Comparison of ENCODE assay signal across 16 mouse cellular contexts in the genomic region with DNA sequence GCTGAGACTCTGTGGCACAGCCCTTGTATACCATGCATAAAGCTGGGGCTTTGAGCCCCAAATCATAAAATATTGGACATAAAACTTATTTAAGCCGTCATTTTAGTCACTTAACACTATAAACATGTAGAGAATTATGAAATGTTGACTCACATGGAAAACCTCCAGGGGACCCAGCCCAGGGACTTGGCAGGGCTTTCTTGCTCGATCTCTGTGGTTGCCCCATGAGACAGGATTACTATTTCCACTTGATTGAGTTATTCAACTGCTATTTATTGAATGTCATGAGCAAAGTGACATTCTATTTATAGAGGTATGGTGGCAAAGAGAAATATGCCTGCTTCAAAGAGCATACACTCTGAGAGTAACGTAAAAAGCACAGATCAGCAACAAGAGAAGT. TPM values are rescaled to one million over a fixed set of nuclear protein-coding genes. Genes with fewer than 3 reads are reported as not detected.
A peak's percentile ranks its signal among the peaks of the same experiment; 100 is the strongest.
DNase-seq lines count a peak whose midpoint lies in the region; ATAC-seq and TF ChIP-seq lines count a peak whose summit lies in the region.
"Had no signal": no experiment of that assay in that cellular context is flagged by ENCODE, and none has a peak within 500 bp of the region (broad histone marks: within the 10 kb centered on the region; RNA-seq: fewer than 3 reads in every experiment).

No protein-coding gene starts in this region.

- WGBS in liver, adult 2 months = 20% methylated on average over 3 of the region's 3 CpGs
- 63% methylated on average over 3 of the region's 3 CpGs for WGBS in liver, postnatal 0 days (ENCODE audit: insufficient replicate concordance)
- WGBS in kidney, embryonic 14.5 days = 73% methylated on average over 3 of the region's 3 CpGs

- no peak overlapping the region; the same call in 1 of the 2 replicates for H3K9ac ChIP-seq in liver, adult 2 months (ENCODE audit: low read depth, low read length)
- H3K9ac ChIP-seq in liver, postnatal 0 days (replicated peaks) = no peak overlapping the region
- no peak overlapping the region for H3K9ac ChIP-seq in kidney, embryonic 14.5 days (ENCODE audit: low read depth, low read length)
- H3K9ac ChIP-seq: kidney, embryonic 15.5 days; limb, embryonic 15.5 days; neural tube, embryonic 15.5 days had no signal

- no peak overlapping the region for H3K4me3 ChIP-seq in liver, adult 2 months (ENCODE audit: insufficient read depth, low read depth, low read length)
- H3K4me3 ChIP-seq in liver, postnatal 0 days (ENCODE audit: low read depth, low read length) = no peak overlapping the region
- no peak overlapping the region for H3K4me3 ChIP-seq in gastrocnemius, adult 2 months
- H3K4me3 ChIP-seq in kidney, embryonic 14.5 days (ENCODE audit: low read length) = no peak overlapping the region
- H3K4me3 ChIP-seq: kidney, embryonic 15.5 days; limb, embryonic 15.5 days; neural tube, embryonic 15.5 days had no signal

- intact Hi-C loops in gastrocnemius, adult 2 months (cut with DNase I) = no loop called here
- intact Hi-C loops in heart, postnatal 10 days (cut with DNase I) = loop anchor here (2.0 kb wide), 1 partner anchor 21 kb away; no protein-coding TSS in a partner anchor

- TF ChIP-seq CTCF in liver, adult 2 months (IDR thresholded peaks at IDR 0.05; ENCODE audit: low read depth, low read length) = no peak
- no peak for TF ChIP-seq CTCF in liver, postnatal 0 days (IDR thresholded peaks at IDR 0.05; ENCODE audit: low read depth)
- no peak for TF ChIP-seq CTCF in gastrocnemius, adult 2 months (IDR thresholded peaks at IDR 0.05)

- TF ChIP-seq EP300 in liver, postnatal 0 days (IDR thresholded peaks at IDR 0.05; ENCODE audit: low read depth) = no peak

- ATAC-seq in liver, postnatal 0 days = no peak
- no peak for ATAC-seq in kidney, embryonic 14.5 days (ENCODE audit: low FRiP score, low TSS enrichment)

- peak overlapping the region; percentile 72 for H3K27ac ChIP-seq in liver, adult 2 months (replicated peaks; ENCODE audit: insufficient read depth, low read depth, low read length)
- H3K27ac ChIP-seq in liver, postnatal 0 days (ENCODE audit: low read depth) = no peak overlapping the region
- peak overlapping the region; percentile 72 for H3K27ac ChIP-seq in gastrocnemius, adult 2 months
- no peak overlapping the region for H3K27ac ChIP-seq in kidney, embryonic 14.5 days (ENCODE audit: low read depth, low read length)
- H3K27ac ChIP-seq: kidney, embryonic 15.5 days; limb, embryonic 15.5 days; neural tube, embryonic 15.5 days had no signal

- H3K27me3 ChIP-seq in liver, adult 2 months (ENCODE audit: control insufficient read depth, insufficient read depth, low read length) = no peaks in the 10 kb centered on the region
- no peaks in the 10 kb centered on the region for H3K27me3 ChIP-seq in liver, postnatal 0 days (ENCODE audit: insufficient read depth, low read length)
- no peaks in the 10 kb centered on the region for H3K27me3 ChIP-seq in kidney, embryonic 14.5 days (ENCODE audit: control insufficient read depth, insufficient read depth, low read length)
- H3K27me3 ChIP-seq: kidney, embryonic 15.5 days; limb, embryonic 15.5 days; neural tube, embryonic 15.5 days had no signal

- no peaks in the 10 kb centered on the region for H3K9me3 ChIP-seq in liver, postnatal 0 days (ENCODE audit: low read length)
- no peaks in the 10 kb centered on the region for H3K9me3 ChIP-seq in kidney, embryonic 14.5 days (ENCODE audit: control insufficient read depth, low read length)
- H3K9me3 ChIP-seq: kidney, embryonic 15.5 days; limb, embryonic 15.5 days; neural tube, embryonic 15.5 days had no signal

- peaks cover 19% of the 10 kb centered on the region for H3K4me1 ChIP-seq in liver, adult 2 months (ENCODE audit: control insufficient read depth, insufficient read depth, low read length)
- 0 out of 2 replicates have a peak, but pooled peaks cover 3% of the 10 kb centered on the region for H3K4me1 ChIP-seq in liver, postnatal 0 days (ENCODE audit: insufficient read depth)
- H3K4me1 ChIP-seq in kidney, embryonic 14.5 days (ENCODE audit: control insufficient read depth, insufficient read depth, low read length) = no peaks in the 10 kb centered on the region
- H3K4me1 ChIP-seq: kidney, embryonic 15.5 days; limb, embryonic 15.5 days; neural tube, embryonic 15.5 days had no signal

- no peak overlapping the region for H3K4me2 ChIP-seq in liver, postnatal 0 days (ENCODE audit: low read depth, low read length)
- no peak overlapping the region for H3K4me2 ChIP-seq in kidney, embryonic 14.5 days (replicated peaks; ENCODE audit: low read depth, low read length)
- H3K4me2 ChIP-seq: kidney, embryonic 15.5 days; limb, embryonic 15.5 days; neural tube, embryonic 15.5 days had no signal

- no peak for TF ChIP-seq POLR2A in liver, adult 2 months (IDR thresholded peaks at IDR 0.05; ENCODE audit: extremely low read depth, insufficient read depth, low read length)

- H3K79me2 ChIP-seq in liver, adult 2 months (ENCODE audit: control insufficient read depth, insufficient read depth, low read length) = no peaks in the 10 kb centered on the region

- H3K36me3 ChIP-seq in liver, adult 2 months (ENCODE audit: control insufficient read depth, insufficient read depth, low read length) = no peaks in the 10 kb centered on the region
- no peaks in the 10 kb centered on the region for H3K36me3 ChIP-seq in liver, postnatal 0 days (replicated peaks; ENCODE audit: insufficient read depth, low read length)
- no peaks in the 10 kb centered on the region for H3K36me3 ChIP-seq in kidney, embryonic 14.5 days (ENCODE audit: control insufficient read depth, insufficient read depth, low read length)
- H3K36me3 ChIP-seq: kidney, embryonic 15.5 days; limb, embryonic 15.5 days; neural tube, embryonic 15.5 days had no signal

- peak; percentile 90 for DNase-seq in liver, adult 2 months (ENCODE audit: extremely low read depth, low read depth, low spot score)
- DNase-seq in liver, postnatal 0 days = no peak
- peak; percentile 76 for DNase-seq in NIH3T3 (ENCODE audit: low read depth)
- peak; percentile 68 for DNase-seq in gastrocnemius, adult 2 months
- peak; percentile 42 to 52 for DNase-seq in heart, postnatal 10 days
- no peak for DNase-seq in kidney, adult 9 months
- DNase-seq in frontal cortex, postnatal 14 days (ENCODE audit: low spot score in 2 of 2) = no peak
- DNase-seq: cerebellum, adult 8-10 months had no signal

RNA-seq across cellular contexts. Expression of gene Fam124a, which starts 46.2 kb away (rescaled TPM):
- 3.6 and 4.2 TPM in 2 replicates for total RNA-seq in liver, adult 2 months (2014; rRNA removed)
- polyA plus RNA-seq in liver, adult 2 months (2012; rRNA removed) = 4.7 and 9.8 TPM in 2 replicates
- 3.0 and 3.2 TPM in 2 replicates for polyA plus RNA-seq in liver, postnatal 0 days (2015; fragmentation: Nextera tagmentation; extraction: Ambion mirVana)
- total RNA-seq in gastrocnemius, adult 2 months (2021) = 1 to 10 TPM; 2.9 to 3.9 TPM
- 1 to 10 TPM; 4.5 to 4.6 TPM for total RNA-seq in heart, postnatal 10 days (2021)
- 5.2 and 5.9 TPM in 2 replicates for polyA plus RNA-seq in kidney, embryonic 14.5 days (2014; fragmentation: Nextera tagmentation; extraction: Ambion mirVana)

RNA-seq across cellular contexts. Expression of gene Gucy1b2, which starts 53.3 kb away (rescaled TPM):
- total RNA-seq in liver, adult 2 months (2014; rRNA removed) = not detected in 2 replicates
- polyA plus RNA-seq in liver, adult 2 months (2012; rRNA removed) = not detected in 2 replicates
- not detected in 2 replicates for polyA plus RNA-seq in liver, postnatal 0 days (2015; fragmentation: Nextera tagmentation; extraction: Ambion mirVana)
- not detected for total RNA-seq in gastrocnemius, adult 2 months (2021)
- total RNA-seq in heart, postnatal 10 days (2021) = not detected
- polyA plus RNA-seq in kidney, embryonic 14.5 days (2014; fragmentation: Nextera tagmentation; extraction: Ambion mirVana) = 0.07 TPM in 1 of 2 replicates, not detected in the other
- polyA plus RNA-seq: kidney, embryonic 15.5 days had no signal

RNA-seq across cellular contexts. Expression of gene Gm4131, which starts 57.4 kb away (rescaled TPM):
- not detected in 2 replicates for total RNA-seq in liver, adult 2 months (2014; rRNA removed)
- not detected in 2 replicates for polyA plus RNA-seq in liver, adult 2 months (2012; rRNA removed)
- not detected in 2 replicates for polyA plus RNA-seq in liver, postnatal 0 days (2015; fragmentation: Nextera tagmentation; extraction: Ambion mirVana)
- total RNA-seq in gastrocnemius, adult 2 months (2021) = not detected
- total RNA-seq in heart, postnatal 10 days (2021) = not detected
- polyA plus RNA-seq in kidney, embryonic 14.5 days (2014; fragmentation: Nextera tagmentation; extraction: Ambion mirVana) = not detected in 2 replicates
- total RNA-seq: gastrocnemius, postnatal 4 days; layer of hippocampus, adult 8-10 months; midbrain, postnatal 0 days had no signal
- polyA plus RNA-seq: forebrain, embryonic 11.5 days; kidney, embryonic 15.5 days; limb, embryonic 15.5 days had no signal

Comparison
In these comparisons a context has a peak if more than half of its experiments do, and no peak if none do; other contexts are left out.
1. DNase-seq: peak in liver, adult 2 months (single experiment), NIH3T3 (single experiment), gastrocnemius, adult 2 months (single experiment) and heart, postnatal 10 days (2 of 2); none in liver, postnatal 0 days (single experiment), kidney, adult 9 months (single experiment) and frontal cortex, postnatal 14 days (0 of 2).
2. H3K27ac ChIP-seq: peak in liver, adult 2 months (single experiment) and gastrocnemius, adult 2 months (single experiment); none in liver, postnatal 0 days (single experiment) and kidney, embryonic 14.5 days (single experiment).